8 mouse cellular contexts compared by ENCODE assay signal in genomic region chr13:112464626-112465287, GRCm38 (mm10). TPM values are rescaled to one million over a fixed set of nuclear protein-coding genes. Genes with fewer than 3 reads are reported as not detected.
DNase-seq lines count a peak whose midpoint lies in the region; ATAC-seq and TF ChIP-seq lines count a peak whose summit lies in the region.

No protein-coding gene starts in this region.

- TF ChIP-seq CTCF in brain, embryonic 14.5 days (IDR thresholded peaks at IDR 0.05; ENCODE audit: borderline replicate concordance, extremely low read depth, insufficient read depth, insufficient read length), result no peak

- DNase-seq in adrenal gland, adult 2 months, result peak; percentile 30
- no peak for DNase-seq in adrenal gland, adult 18-20 months (ENCODE audit: low spot score in 2 of 2)
- peak; percentile 24 for DNase-seq in brain, embryonic 14.5 days (ENCODE audit: low read depth)
- peak; percentile 34 for DNase-seq in kidney, postnatal 10 days
- peak; percentile 9 for DNase-seq in midbrain, embryonic 14.5 days
- DNase-seq in c-Kit-positive CD71-positive TER-119-positive erythroid progenitor cells, embryonic 14.5 days (ENCODE audit: low spot score), result no peak
- no peak for DNase-seq in cerebellum, postnatal 25 days

- H3K9ac ChIP-seq in heart, embryonic 12.5 days, result peak overlapping the region; percentile 96
- H3K9ac ChIP-seq in midbrain, embryonic 14.5 days (replicated peaks; ENCODE audit: low read length), result peak overlapping the region; percentile 82

- H3K36me3 ChIP-seq in heart, embryonic 12.5 days, result no peaks in the 10 kb centered on the region
- H3K36me3 ChIP-seq in midbrain, embryonic 14.5 days (ENCODE audit: control insufficient read depth, insufficient read depth, low read length), result no peaks in the 10 kb centered on the region

- H3K4me1 ChIP-seq in heart, embryonic 12.5 days (replicated peaks), result peaks cover 26% of the 10 kb centered on the region
- peaks cover 13% of the 10 kb centered on the region for H3K4me1 ChIP-seq in midbrain, embryonic 14.5 days (ENCODE audit: control insufficient read depth, insufficient read depth, low read length)

- peak overlapping the region; percentile 80 for H3K4me2 ChIP-seq in heart, embryonic 12.5 days
- H3K4me2 ChIP-seq in midbrain, embryonic 14.5 days (ENCODE audit: low read length), result peak overlapping the region; percentile 90

- WGBS in heart, embryonic 12.5 days, result 2% methylated on average over 18 of the region's 18 CpGs
- WGBS in midbrain, embryonic 14.5 days, result 5% methylated on average over 18 of the region's 18 CpGs

- TF ChIP-seq POLR2A in brain, embryonic 14.5 days (IDR thresholded peaks at IDR 0.05; ENCODE audit: borderline replicate concordance, extremely low read depth, insufficient read depth, insufficient read length, poor library complexity, severe bottlenecking), result no peak

- no peaks in the 10 kb centered on the region for H3K9me3 ChIP-seq in heart, embryonic 12.5 days (replicated peaks)
- no peaks in the 10 kb centered on the region for H3K9me3 ChIP-seq in midbrain, embryonic 14.5 days (ENCODE audit: control insufficient read depth, low read length)

- peak overlapping the region; percentile 86 for H3K4me3 ChIP-seq in heart, embryonic 12.5 days
- peak overlapping the region; percentile 93 for H3K4me3 ChIP-seq in midbrain, embryonic 14.5 days (replicated peaks; ENCODE audit: low read depth, low read length)

- no peak for ATAC-seq in heart, embryonic 12.5 days (ENCODE audit: insufficient number of reproducible peaks, low FRiP score)
- no peak for ATAC-seq in midbrain, embryonic 14.5 days (ENCODE audit: low FRiP score, low TSS enrichment)

- peak overlapping the region; percentile 93 for H3K27ac ChIP-seq in heart, embryonic 12.5 days (ENCODE audit: poor library complexity, severe bottlenecking)
- H3K27ac ChIP-seq in midbrain, embryonic 14.5 days (replicated peaks; ENCODE audit: low read depth, low read length), result no peak overlapping the region; the same call in 1 of the 2 replicates

- H3K27me3 ChIP-seq in heart, embryonic 12.5 days (replicated peaks), result no peaks in the 10 kb centered on the region
- no peaks in the 10 kb centered on the region for H3K27me3 ChIP-seq in midbrain, embryonic 14.5 days (ENCODE audit: control insufficient read depth, insufficient read depth, low read length)

RNA-seq across cellular contexts. Expression of gene Il6st, which starts 0.9 kb away (rescaled TPM):
- 100 to 1,000 TPM; 339 to 355 TPM for total RNA-seq in adrenal gland, adult 2 months (2021)
- polyA plus RNA-seq in adrenal gland, adult 2 months (2012; rRNA removed), result 27.8 and 44.4 TPM in 2 replicates
- 100 to 1,000 TPM; 266 to 319 TPM for total RNA-seq in adrenal gland, adult 18-20 months (2021)
- 9.4 and 19.5 TPM in 2 replicates for polyA plus RNA-seq in brain, embryonic 14.5 days (2012; rRNA removed)
- polyA plus RNA-seq in heart, embryonic 12.5 days (2016; fragmentation: Nextera tagmentation; extraction: Ambion mirVana), result 79.3 and 84.2 TPM in 2 replicates
- polyA plus RNA-seq in midbrain, embryonic 14.5 days (2014; fragmentation: Nextera tagmentation; extraction: Ambion mirVana), result 9.7 and 20.7 TPM in 2 replicates

Comparison
In these comparisons a context has a peak if more than half of its experiments do, and no peak if none do; other contexts are left out.
1. DNase-seq: peak in adrenal gland, adult 2 months (single experiment), brain, embryonic 14.5 days (single experiment), kidney, postnatal 10 days (single experiment) and midbrain, embryonic 14.5 days (single experiment); none in adrenal gland, adult 18-20 months (0 of 2), c-Kit-positive CD71-positive TER-119-positive erythroid progenitor cells, embryonic 14.5 days (single experiment) and cerebellum, postnatal 25 days (0 of 2).